Mouse (Mus musculus): ENCODE results near the gene Frmd6. TPM values are rescaled to one million over a fixed set of nuclear protein-coding genes. Genes with fewer than 3 reads are reported as not detected.
A peak's percentile ranks its signal among the peaks of the same experiment; 100 is the strongest.

The Frmd6 gene
- polyA plus RNA-seq, 1 experiment from 2014 or later = 8.3 TPM

DNA sequence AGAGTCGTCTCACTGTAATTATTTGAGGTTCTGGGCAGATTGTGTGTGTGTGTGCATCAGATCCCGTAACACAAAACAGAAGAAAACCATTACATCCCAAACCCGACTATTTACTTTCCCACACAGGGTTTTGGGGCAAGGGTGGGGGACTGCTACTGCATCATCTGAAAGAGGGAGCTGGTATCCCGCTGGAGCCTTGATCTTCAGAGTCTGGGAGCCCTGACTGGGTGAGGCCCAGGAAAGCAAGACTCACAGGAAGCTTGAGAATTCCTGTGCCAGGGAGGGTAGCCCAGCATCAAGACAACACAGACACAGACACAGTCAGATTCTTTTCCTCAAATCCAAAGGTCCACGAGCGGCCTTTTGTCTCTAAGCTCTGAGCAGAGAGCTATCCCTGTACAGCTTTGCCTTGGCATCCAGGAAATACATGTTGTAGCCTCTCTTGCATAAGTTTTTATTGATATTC, 41.0 kb upstream of the Frmd6 start:
- Histone ChIP-seq H3K4me1 (ENCODE audit: control insufficient read depth, insufficient read depth, low read length) (peaks cover 19% of the 10 kb centered on the region), H3K27me3 (ENCODE audit: control insufficient read depth, insufficient read depth, low read depth, low read length) (no peaks in the 10 kb centered on the region), H3K9me3 (replicated peaks; ENCODE audit: control insufficient read depth, low read length, poor library complexity, severe bottlenecking) (no peaks in the 10 kb centered on the region), H3K36me3 (ENCODE audit: control insufficient read depth, insufficient read depth, low read length) (no peaks in the 10 kb centered on the region), H3K27ac (ENCODE audit: low read length) (peak overlapping the region; percentile 42; the same call in 1 of the 2 replicates), H3K4me2 (ENCODE audit: low read length) (peak overlapping the region; percentile 38), H3K4me3 (ENCODE audit: low read depth, low read length) (no peak overlapping the region), H3K9ac (ENCODE audit: low read depth, low read length) (peak overlapping the region; percentile 21; the same call in 1 of the 2 replicates)
- 32% methylated on average over 6 of the region's 6 CpGs for WGBS
- peak; percentile 42; the same call in 1 of the 2 replicates for ATAC-seq

DNA sequence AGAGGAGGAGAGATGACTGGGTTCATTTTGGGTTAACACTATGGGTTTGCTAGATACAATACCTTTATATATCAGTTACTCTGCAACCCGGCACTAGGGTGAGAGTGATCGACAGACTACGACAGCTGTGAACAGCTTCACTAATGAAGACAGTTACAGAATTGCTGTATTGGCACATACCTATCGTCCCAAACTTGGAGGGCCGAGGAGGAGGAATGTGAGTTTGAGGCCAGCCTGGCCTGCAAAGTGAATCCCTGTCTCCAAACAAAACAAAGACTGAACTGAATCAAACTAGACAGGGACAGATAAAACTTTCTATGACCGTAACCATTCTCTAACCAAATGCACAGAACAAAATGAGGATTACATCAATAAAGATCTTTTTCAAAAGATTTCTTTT, 36.0 kb upstream of the Frmd6 start:
- H3K9ac ChIP-seq (ENCODE audit: low read depth, low read length) = no peak overlapping the region
- H3K4me3 ChIP-seq (ENCODE audit: low read depth, low read length) = no peak overlapping the region
- no peak for ATAC-seq
- H3K27me3 ChIP-seq (ENCODE audit: control insufficient read depth, insufficient read depth, low read depth, low read length) = no peaks in the 10 kb centered on the region
- H3K27ac ChIP-seq (ENCODE audit: low read length) = no peak overlapping the region
- H3K4me2 ChIP-seq (ENCODE audit: low read length) = no peak overlapping the region
- WGBS = 90% methylated on average over 6 of the region's 6 CpGs
- H3K4me1 ChIP-seq (ENCODE audit: control insufficient read depth, insufficient read depth, low read length) = peaks cover under 1% of the 10 kb centered on the region; the same call in 1 of the 2 replicates
- H3K9me3 ChIP-seq (replicated peaks; ENCODE audit: control insufficient read depth, low read length, poor library complexity, severe bottlenecking) = no peaks in the 10 kb centered on the region
- H3K36me3 ChIP-seq (ENCODE audit: control insufficient read depth, insufficient read depth, low read length) = no peaks in the 10 kb centered on the region

- H3K4me1 ChIP-seq (ENCODE audit: control insufficient read depth, insufficient read depth, low read length) = peaks cover 3% of the 10 kb centered on the region; the same call in 1 of the 2 replicates
- no peaks in the 10 kb centered on the region for H3K9me3 ChIP-seq (replicated peaks; ENCODE audit: control insufficient read depth, low read length, poor library complexity, severe bottlenecking)
- H3K27me3 ChIP-seq (ENCODE audit: control insufficient read depth, insufficient read depth, low read depth, low read length) = no peaks in the 10 kb centered on the region
- WGBS = 87% methylated on average over 6 of the region's 6 CpGs
- no peaks in the 10 kb centered on the region for H3K36me3 ChIP-seq (ENCODE audit: control insufficient read depth, insufficient read depth, low read length)
- H3K4me3 ChIP-seq (ENCODE audit: low read depth, low read length) = no peak overlapping the region
- H3K9ac ChIP-seq (ENCODE audit: low read depth, low read length) = no peak overlapping the region
- no peak for ATAC-seq
- no peak overlapping the region for H3K27ac ChIP-seq (ENCODE audit: low read length)
- no peak overlapping the region for H3K4me2 ChIP-seq (ENCODE audit: low read length)
Observed at GRCm38 (mm10) chr12:70793291-70793690, 32.0 kb upstream of the Frmd6 start.

DNA sequence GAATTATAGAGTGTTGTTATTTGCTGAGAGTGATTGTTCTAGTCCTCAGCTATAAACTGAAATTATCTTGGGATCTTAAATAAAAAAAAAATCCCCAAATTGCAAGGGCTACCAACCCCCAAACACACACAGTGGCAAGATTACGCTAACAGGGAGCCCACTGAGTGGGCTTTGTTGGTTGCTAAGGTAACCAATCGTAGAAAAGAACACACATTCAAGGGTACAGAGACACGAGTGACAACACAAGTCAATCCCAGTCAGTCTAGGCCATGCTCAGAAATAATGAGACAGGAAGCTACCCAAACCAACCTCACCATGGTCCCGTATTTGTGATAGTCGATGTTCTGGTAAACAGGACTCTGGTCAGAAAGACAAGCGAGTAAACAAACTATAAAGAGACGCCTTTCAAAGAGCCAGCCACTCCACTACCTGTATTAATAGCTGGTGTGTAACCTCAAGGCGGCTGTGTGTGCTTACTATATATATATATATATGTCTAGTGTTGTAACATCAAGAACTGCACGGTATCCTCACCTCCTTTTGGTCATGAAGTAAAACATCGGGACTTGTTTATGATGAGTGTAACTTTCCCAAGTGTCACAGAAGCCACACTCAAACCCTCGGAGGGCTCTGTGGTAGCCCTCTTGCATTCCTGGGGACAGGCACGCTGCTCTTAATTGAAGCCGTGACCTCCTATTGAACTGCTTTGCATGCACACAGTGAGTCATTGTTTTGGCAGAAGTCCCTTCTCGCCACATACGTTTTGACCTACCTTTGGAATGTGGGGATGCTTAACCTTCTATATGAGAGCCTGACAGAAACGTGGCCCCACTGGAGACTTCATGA, 30.5 kb upstream of the Frmd6 start:
- ATAC-seq = peak; percentile 58; the same call in 1 of the 2 replicates
- peaks cover 3% of the 10 kb centered on the region; the same call in 1 of the 2 replicates for H3K4me1 ChIP-seq (ENCODE audit: control insufficient read depth, insufficient read depth, low read length)

GRCm38 (mm10) chr12:70795389-70795711, 30.0 kb upstream of the Frmd6 start:
- Histone ChIP-seq H3K36me3 (ENCODE audit: control insufficient read depth, insufficient read depth, low read length) (no peaks in the 10 kb centered on the region), H3K27me3 (ENCODE audit: control insufficient read depth, insufficient read depth, low read depth, low read length) (no peaks in the 10 kb centered on the region), H3K9ac (ENCODE audit: low read depth, low read length) (no peak overlapping the region), H3K4me3 (ENCODE audit: low read depth, low read length) (no peak overlapping the region), H3K4me2 (ENCODE audit: low read length) (no peak overlapping the region), H3K9me3 (replicated peaks; ENCODE audit: control insufficient read depth, low read length, poor library complexity, severe bottlenecking) (no peaks in the 10 kb centered on the region), H3K4me1 (ENCODE audit: control insufficient read depth, insufficient read depth, low read length) (peaks cover 3% of the 10 kb centered on the region; the same call in 1 of the 2 replicates), H3K27ac (ENCODE audit: low read length) (no peak overlapping the region)
- WGBS = 94% methylated on average over 3 of the region's 3 CpGs
- no peak for ATAC-seq

More for the DNA sequence above, 30.5 kb upstream of the Frmd6 start:
- Histone ChIP-seq H3K36me3 (ENCODE audit: control insufficient read depth, insufficient read depth, low read length) (no peaks in the 10 kb centered on the region), H3K4me2 (ENCODE audit: low read length) (no peak overlapping the region), H3K9me3 (replicated peaks; ENCODE audit: control insufficient read depth, low read length, poor library complexity, severe bottlenecking) (no peaks in the 10 kb centered on the region), H3K27me3 (ENCODE audit: control insufficient read depth, insufficient read depth, low read depth, low read length) (no peaks in the 10 kb centered on the region), H3K9ac (ENCODE audit: low read depth, low read length) (no peak overlapping the region), H3K4me3 (ENCODE audit: low read depth, low read length) (no peak overlapping the region), H3K27ac (ENCODE audit: low read length) (no peak overlapping the region)
- 44% methylated on average over 16 of the region's 16 CpGs for WGBS

DNA sequence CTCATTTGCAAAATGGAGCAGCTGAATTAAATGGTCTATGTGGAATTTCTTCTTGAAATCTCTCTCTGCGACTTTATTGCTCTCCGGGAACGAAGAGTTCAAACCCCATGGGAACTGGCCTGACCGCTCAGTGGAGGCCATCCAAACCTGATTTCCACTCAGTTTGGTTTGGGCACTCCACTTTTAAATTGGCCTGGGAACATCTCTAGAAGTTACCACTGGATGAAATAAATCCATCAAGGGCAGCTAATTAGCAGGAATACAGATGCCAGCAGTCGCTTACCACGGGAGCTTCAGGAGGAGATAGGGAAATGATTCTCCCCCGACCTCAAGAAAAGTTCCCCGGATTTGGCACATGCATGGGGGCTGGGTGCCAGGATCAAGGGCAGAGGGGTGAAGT, 26.8 kb upstream of the Frmd6 start:
- Histone ChIP-seq H3K9me3 (replicated peaks; ENCODE audit: control insufficient read depth, low read length, poor library complexity, severe bottlenecking) (no peaks in the 10 kb centered on the region), H3K4me1 (ENCODE audit: control insufficient read depth, insufficient read depth, low read length) (peaks cover 3% of the 10 kb centered on the region; the same call in 1 of the 2 replicates), H3K9ac (ENCODE audit: low read depth, low read length) (no peak overlapping the region), H3K4me2 (ENCODE audit: low read length) (no peak overlapping the region), H3K4me3 (ENCODE audit: low read depth, low read length) (no peak overlapping the region), H3K27me3 (ENCODE audit: control insufficient read depth, insufficient read depth, low read depth, low read length) (no peaks in the 10 kb centered on the region), H3K36me3 (ENCODE audit: control insufficient read depth, insufficient read depth, low read length) (no peaks in the 10 kb centered on the region), H3K27ac (ENCODE audit: low read length) (no peak overlapping the region)
- no peak for ATAC-seq
- 85% methylated on average over 8 of the region's 8 CpGs for WGBS

GRCm38 (mm10) chr12:70799231-70800002, 25.9 kb upstream of the Frmd6 start:
- Histone ChIP-seq H3K4me1 (ENCODE audit: control insufficient read depth, insufficient read depth, low read length) (peaks cover 3% of the 10 kb centered on the region; the same call in 1 of the 2 replicates), H3K27me3 (ENCODE audit: control insufficient read depth, insufficient read depth, low read depth, low read length) (no peaks in the 10 kb centered on the region), H3K9me3 (replicated peaks; ENCODE audit: control insufficient read depth, low read length, poor library complexity, severe bottlenecking) (no peaks in the 10 kb centered on the region), H3K27ac (ENCODE audit: low read length) (no peak overlapping the region), H3K4me3 (ENCODE audit: low read depth, low read length) (no peak overlapping the region), H3K9ac (ENCODE audit: low read depth, low read length) (no peak overlapping the region), H3K4me2 (ENCODE audit: low read length) (no peak overlapping the region), H3K36me3 (ENCODE audit: control insufficient read depth, insufficient read depth, low read length) (no peaks in the 10 kb centered on the region)
- no peak; the same call in 1 of the 2 replicates for ATAC-seq
- WGBS = 53% methylated on average over 19 of the region's 19 CpGs

DNA sequence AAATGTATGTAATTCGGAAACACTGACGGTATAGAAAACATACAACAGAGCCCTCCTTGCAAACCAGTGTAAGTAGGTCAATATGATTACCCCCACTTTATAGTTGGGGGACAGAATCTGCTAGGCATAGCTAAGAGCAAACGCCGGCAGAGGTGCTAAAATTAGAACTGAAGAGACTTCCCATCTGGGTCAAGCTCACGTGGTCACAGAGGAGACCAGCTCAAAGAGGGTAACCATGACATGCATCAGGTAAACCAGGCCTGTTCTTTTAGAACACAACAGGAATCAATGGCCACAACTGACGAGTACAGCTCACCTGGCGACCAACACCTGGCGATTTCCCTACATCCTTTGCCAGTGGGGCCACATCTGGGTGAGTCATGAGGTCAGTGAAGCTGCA, 25.2 kb upstream of the Frmd6 start:
- Histone ChIP-seq H3K27me3 (ENCODE audit: control insufficient read depth, insufficient read depth, low read depth, low read length) (no peaks in the 10 kb centered on the region), H3K9me3 (replicated peaks; ENCODE audit: control insufficient read depth, low read length, poor library complexity, severe bottlenecking) (no peaks in the 10 kb centered on the region)

More for the DNA sequence above, 25.2 kb upstream of the Frmd6 start:
- Histone ChIP-seq H3K4me3 (ENCODE audit: low read depth, low read length) (no peak overlapping the region), H3K36me3 (ENCODE audit: control insufficient read depth, insufficient read depth, low read length) (no peaks in the 10 kb centered on the region), H3K9ac (ENCODE audit: low read depth, low read length) (no peak overlapping the region), H3K4me1 (ENCODE audit: control insufficient read depth, insufficient read depth, low read length) (no peaks in the 10 kb centered on the region; the same call in 1 of the 2 replicates), H3K4me2 (ENCODE audit: low read length) (no peak overlapping the region), H3K27ac (ENCODE audit: low read length) (no peak overlapping the region)
- ATAC-seq = no peak
- WGBS = 83% methylated on average over 8 of the region's 8 CpGs
